Mouse (Mus musculus) T-helper 1 cell (primary cell): ENCODE measurements around the gene Fam117a.

Source experiments
- in situ Hi-C: fragments of 300-600 bp; cut with MboI, MseI; formaldehyde crosslinking; loops from one replicate; pipeline ENCODE4 v1.15.1; 2025; ENCODE audit warnings: high pct_unique_total_duplicates

Fam117a gene

GRCm38 (mm10) chr11:95330662-95331061 lies 6.2 kb upstream of the Fam117a start:
- in situ Hi-C loops: no loop called here

- in situ Hi-C loops: no loop called here
Measured at GRCm38 (mm10) chr11:95333209-95333608, 3.6 kb upstream of the Fam117a start.

GRCm38 (mm10) chr11:95333805-95334204 lies 3.0 kb upstream of the Fam117a start:
- in situ Hi-C loops: no loop called here

GRCm38 (mm10) chr11:95334448-95335060 lies 2.3 kb upstream of the Fam117a start:
- in situ Hi-C loops: no loop called here

GRCm38 (mm10) chr11:95337129-95337813 lies 453 bp downstream of the Fam117a start:
- in situ Hi-C loops: no loop called here

- in situ Hi-C loops: no loop called here
Measured at GRCm38 (mm10) chr11:95337846-95338342, 1.1 kb downstream of the Fam117a start.

- in situ Hi-C loops: no loop called here
Measured at GRCm38 (mm10) chr11:95339471-95340021, 2.7 kb downstream of the Fam117a start.

GRCm38 (mm10) chr11:95340259-95340658 lies 3.4 kb downstream of the Fam117a start:
- in situ Hi-C loops: no loop called here

GRCm38 (mm10) chr11:95340664-95341063 lies 3.8 kb downstream of the Fam117a start:
- in situ Hi-C loops: no loop called here

GRCm38 (mm10) chr11:95343180-95343579 lies 6.4 kb downstream of the Fam117a start:
- in situ Hi-C loops: no loop called here

- in situ Hi-C loops: no loop called here
Measured at GRCm38 (mm10) chr11:95344181-95344580, 7.4 kb downstream of the Fam117a start.

- in situ Hi-C loops: loop anchor here (5.0 kb wide), 2 partner anchors 38 to 268 kb away; partner anchors contain the start of gene Kat7
Measured at GRCm38 (mm10) chr11:95350289-95350688, 13.5 kb downstream of the Fam117a start.

GRCm38 (mm10) chr11:95350960-95351359 lies 14.1 kb downstream of the Fam117a start:
- in situ Hi-C loops: loop anchor here (5.0 kb wide), 2 partner anchors 39 to 269 kb away; partner anchors contain the start of gene Kat7

- in situ Hi-C loops: loop anchor here (5.0 kb wide), 2 partner anchors 40 to 270 kb away; partner anchors contain the start of gene Kat7
Measured at GRCm38 (mm10) chr11:95352686-95353085, 15.9 kb downstream of the Fam117a start.

- in situ Hi-C loops: loop anchor here (5.0 kb wide), 2 partner anchors 41 to 271 kb away; partner anchors contain the start of gene Kat7
Measured at GRCm38 (mm10) chr11:95353226-95353625, 16.4 kb downstream of the Fam117a start.

GRCm38 (mm10) chr11:95354228-95354944 lies 17.6 kb downstream of the Fam117a start:
- in situ Hi-C loops: loop anchor here (5.0 kb wide), 2 partner anchors 42 to 272 kb away; partner anchors contain the start of gene Kat7

- in situ Hi-C loops: loop anchor here (5.0 kb wide), 2 partner anchors 43 to 273 kb away; partner anchors contain the start of gene Kat7
Measured at GRCm38 (mm10) chr11:95354945-95355660, 18.3 kb downstream of the Fam117a start.

- in situ Hi-C loops: no loop called here
Measured at GRCm38 (mm10) chr11:95355661-95356011, 18.8 kb downstream of the Fam117a start.

GRCm38 (mm10) chr11:95356039-95356438 lies 19.2 kb downstream of the Fam117a start:
- in situ Hi-C loops: no loop called here

- in situ Hi-C loops: no loop called here
Measured at GRCm38 (mm10) chr11:95356469-95357273, 19.9 kb downstream of the Fam117a start.
